Mouse (Mus musculus) kidney, adult 9 months (tissue): ENCODE results near the gene Bcl7a.
A peak's percentile ranks its signal among the peaks of the same experiment; 100 is the strongest.

Source experiments
- DNase-seq: peaks from one replicate; pipeline ENCODE4 v3.0.0; 2022

Bcl7a gene

DNA sequence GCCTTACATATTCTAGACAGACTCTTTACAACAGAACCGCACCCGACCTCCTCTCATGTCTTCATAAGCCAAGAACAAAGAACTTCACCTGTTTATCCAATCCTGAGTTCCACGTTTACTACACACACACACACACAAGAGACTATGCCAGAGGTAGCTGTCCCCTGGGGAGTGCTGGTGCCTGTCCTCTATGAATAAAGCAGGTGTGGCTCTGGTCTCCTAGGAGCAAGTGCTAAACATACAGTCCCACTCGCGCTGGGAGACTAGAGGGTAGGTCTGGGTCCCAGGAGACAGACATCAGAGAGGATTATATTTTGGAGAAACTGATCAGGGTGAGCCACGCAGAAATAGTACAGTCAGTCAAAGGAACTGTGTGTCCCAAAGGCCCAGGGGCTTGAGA lies 10.1 kb upstream of the Bcl7a start:
- DNase-seq, result no peak

DNA sequence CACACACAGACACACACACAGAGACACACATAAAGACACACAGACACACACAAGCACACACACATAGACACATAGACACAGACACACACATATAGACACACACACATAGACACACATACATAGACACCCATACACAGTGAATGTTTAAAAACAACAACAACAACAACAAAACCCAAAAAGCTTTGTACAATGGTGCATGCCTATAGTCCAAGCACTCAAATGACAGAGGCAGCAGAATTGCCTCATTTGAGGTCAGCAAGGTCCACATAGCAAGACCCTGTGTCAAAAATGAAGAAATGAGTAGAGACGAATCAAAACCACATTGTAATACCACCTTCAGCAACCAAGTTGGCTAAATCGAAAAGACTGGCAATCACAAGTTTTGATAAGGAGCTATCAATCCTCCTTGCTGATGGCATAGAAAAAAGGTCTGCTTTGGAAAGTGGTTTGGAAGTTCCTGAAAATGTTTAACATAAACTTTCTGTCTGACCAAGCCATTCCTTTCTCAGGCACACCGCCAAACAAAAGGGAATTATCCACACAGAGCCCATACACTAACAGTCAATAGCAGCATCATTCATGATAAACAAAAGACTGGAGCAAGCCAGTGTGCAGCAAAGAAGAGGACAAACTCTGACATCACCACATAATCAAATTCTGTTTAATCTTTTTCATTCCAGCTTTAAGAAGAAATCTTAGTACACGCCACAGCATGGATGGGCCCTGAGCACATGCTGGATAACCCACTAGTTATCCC lies 7.3 kb upstream of the Bcl7a start:
- no peak for DNase-seq

DNA sequence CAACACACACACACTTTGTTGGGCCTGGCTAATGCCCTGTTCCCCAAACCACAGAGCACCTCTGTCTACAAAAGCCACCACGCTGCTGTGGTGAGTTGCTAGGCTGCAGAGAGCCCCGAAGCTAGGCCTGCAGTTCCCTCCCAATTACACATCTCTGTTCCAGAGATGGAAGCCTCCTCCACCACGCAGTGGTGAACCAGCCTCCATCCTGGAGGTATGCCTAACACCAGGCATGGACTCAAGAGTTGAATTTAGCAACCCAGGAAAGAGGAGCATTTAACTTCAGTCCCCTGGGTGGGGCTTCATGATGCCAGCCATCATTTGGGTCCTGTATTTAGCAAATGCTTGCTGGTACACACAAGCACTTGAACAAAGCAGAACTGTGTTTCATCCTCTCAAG lies 5.2 kb upstream of the Bcl7a start:
- no peak for DNase-seq

DNA sequence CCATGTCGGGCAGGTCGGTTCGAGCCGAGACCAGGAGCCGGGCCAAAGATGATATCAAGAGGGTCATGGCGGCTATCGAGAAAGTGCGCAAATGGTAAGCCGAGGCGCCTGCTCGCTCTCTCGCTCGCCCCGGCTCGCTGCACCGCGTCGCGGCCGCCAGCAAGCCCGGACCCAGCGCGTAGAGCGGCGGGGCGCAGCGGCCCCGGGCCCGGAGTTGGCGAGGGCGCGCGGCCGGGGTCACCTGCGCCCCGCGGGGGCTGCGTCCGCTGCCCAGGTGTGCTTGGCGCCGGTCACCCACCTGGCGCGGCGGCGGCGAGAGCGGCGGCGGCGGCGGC lies 961 bp downstream of the Bcl7a start:
- no peak for DNase-seq

DNA sequence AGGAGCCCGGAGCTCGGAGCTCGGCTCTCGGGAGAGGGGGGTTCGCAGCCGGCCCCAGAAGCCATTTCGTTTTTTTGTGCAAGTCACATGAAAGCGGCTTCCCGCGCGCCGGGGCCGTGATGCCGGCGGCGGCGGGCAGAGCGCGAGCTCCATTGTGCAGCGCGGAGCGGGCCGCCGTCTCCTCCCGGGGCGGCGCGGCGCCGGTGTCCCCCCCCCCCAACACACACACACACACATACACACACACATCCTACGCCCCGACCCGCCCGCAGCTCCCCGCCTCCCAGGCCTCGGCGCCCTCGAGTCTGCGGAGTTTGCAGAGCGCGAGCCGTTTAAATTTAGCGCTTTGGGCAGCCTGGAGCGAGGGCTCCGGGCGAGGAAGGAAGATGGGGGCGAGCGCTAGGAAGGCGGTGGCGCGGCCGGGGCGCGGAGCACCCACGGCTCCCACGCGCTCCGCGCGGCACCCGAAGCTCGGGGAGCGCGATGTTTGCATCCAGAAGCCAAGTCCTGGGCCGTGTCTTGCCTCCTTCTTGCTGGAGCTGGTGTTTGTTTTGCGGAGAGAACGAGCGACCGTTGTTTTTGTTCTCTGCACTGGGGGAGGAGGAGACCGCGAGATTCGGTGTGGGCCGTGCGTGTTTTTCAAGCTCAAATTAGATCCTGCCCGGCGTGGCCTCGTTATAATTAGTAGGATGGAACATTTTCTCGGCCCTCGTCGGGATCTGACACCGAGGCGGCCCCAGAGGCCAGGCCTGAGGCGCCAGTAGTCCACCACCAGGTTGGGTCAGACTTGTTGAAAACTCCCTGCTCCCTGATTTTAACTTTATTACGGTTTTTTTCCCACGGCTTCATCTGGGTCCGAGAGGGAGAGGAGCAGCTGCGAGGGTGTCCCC lies 1.6 kb downstream of the Bcl7a start:
- peak; percentile 60 for DNase-seq

DNA sequence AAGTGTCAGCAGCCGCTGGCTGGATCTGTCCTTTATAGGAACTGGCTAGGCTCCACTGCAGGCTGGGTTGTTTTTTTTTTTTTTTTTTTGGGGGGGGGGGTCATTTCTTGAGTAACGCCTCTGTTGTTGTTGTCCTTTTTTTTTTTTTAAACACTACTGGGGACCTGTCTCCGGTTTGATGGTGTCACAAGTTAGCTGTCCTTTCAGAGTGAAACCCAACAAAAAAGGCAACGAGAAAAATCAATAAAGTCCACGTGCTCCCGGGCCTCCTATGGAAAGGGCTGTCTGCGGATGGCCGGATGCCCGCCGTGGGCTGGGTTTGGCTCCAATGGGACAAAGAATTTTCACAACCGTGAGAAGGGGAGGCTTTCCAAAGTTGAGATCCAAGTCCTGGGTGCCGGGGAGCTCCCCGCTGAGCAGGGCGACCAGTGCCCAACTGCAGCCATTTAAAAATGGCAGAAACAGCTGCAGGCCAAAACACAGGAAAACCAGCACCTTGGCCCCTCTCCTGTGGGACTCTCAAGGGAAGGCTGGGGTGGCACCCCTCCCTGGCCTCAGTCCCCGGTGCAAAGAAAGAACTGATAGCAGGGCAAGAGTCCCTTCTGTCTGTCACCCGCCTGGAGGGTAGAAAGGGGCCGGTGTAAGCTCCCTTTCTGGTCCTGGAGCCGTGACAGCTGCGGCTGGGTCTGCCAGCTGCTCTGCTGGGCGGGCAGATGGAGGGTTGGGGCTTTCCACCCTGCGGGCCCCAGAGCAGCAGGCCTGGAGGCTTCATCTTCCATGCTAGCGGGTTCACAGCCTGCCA lies 2.4 kb downstream of the Bcl7a start:
- DNase-seq, result peak; percentile 90

DNA sequence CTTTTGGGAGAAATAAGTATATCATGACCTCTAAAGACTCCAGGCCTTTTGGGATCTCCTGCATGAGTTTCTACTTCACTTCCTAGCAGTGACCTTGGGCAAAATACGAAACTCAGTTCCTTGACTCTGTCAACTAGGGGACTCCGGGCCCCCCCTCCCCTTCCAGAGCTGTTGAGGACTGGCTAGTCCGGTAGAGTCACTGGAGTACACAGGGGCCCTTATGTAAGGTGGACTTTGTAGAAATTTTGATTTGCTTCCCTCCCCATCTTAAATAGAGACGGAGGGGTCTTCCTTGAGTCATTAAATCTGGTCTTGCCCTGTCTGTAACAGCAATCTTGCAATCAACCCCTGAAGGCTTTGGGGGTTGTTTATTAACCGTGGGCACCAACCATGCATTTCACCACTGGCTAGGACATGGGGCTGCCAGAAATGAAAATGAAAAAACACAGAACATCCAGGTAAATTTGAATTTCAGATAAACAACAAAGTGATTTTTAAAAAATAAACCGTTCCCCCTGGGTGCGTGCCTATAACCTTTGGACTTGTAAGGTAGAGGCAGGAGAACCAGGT lies 3.2 kb downstream of the Bcl7a start:
- DNase-seq, result peak; percentile 93

DNA sequence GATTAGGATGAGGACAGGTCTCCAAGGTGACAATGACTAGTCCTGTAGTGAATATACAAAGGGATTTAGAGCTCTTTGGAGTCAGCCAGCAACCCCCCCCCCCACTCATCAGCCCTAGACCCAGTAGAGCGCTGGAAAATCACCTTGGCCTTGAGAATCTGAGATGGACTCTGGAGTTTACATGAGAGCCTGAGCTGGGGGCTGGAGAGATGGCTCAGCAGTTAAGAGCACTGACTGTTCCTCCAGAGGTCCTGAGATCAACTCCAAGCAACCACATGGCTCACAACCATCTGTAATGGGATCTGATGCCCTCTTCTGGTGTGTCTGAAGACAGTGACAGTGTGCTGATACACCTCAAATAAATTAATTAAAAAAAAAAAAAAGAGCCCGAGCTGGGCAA lies 4.4 kb downstream of the Bcl7a start:
- peak; percentile 58 for DNase-seq

DNA sequence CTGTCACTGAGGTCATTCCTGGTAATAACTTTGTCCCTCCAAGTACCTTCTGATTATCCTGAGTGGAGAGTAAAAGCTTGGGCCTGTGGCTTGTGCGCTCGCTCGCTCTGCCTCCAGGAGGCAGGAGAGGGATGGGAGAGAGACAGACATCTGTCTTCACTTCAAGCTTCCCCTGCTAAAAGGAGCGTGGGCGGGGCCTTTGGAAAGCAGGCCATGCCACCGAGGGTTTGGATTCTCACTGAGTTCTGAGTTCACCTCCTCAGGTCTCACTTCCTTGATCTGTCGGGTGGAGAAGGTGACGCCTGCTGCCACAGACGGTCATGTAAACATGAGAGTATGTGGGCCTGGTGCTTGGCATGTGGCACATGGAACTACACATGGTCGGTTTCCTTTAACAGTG lies 6.8 kb downstream of the Bcl7a start:
- DNase-seq, result peak; percentile 66

DNA sequence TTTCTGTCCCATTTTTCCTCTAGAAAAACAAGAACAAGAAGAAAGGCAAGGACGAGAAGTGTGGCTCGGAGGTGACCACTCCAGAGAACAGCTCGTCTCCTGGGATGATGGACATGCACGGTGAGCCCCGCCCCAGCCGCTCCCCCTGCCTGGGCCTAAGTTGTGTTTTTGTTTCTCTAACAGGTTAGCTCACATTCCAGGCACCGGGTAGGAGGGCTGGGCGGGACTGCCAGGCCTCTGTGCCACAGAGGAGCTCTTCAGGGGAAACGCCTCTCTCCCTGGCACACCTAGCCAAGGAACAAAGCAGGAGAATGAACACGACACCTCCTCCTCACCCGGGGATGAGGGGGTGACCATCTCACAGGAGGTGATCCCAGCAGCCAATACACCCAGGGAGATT lies 12.3 kb downstream of the Bcl7a start:
- DNase-seq, result peak; percentile 87

DNA sequence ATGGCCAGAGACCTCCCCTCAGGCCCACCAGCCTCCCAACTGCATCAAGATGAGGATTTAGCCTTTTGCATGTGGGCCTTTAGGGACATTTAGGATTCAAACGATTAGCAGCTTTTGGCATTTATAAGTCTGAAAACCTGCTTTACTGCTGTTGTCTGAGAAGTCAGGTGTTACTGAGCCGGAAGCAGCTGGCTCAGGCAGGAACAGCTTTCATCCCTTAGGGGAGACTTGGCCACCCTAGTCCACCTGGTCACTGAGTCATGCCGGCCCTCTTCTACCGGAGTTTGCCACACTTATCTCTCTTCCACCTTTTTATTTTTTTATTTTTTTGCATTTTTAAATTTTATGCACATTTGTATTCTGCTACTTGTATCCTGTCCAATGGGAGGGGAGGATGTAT lies 13.6 kb downstream of the Bcl7a start:
- DNase-seq, result peak; percentile 45

DNA sequence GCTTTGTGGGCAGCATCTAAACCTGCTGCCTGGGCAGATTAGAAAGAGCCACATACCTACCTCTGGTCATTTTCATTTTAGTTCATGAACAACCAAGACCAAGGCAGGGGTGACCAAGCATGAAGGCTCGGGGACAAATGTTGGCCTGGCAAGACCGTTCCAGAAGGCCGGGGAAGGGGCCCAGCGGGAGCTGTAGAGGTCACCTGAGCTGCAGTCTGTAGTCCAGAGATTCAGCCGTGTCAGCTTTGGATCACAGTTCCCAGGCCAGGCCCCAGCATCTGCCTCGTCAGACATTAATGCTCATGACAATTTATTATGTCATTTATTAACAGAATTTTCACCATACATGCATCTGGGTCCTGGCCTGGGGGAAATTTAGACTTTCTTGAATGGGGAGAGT lies 15.8 kb downstream of the Bcl7a start:
- peak; percentile 96 for DNase-seq

DNA sequence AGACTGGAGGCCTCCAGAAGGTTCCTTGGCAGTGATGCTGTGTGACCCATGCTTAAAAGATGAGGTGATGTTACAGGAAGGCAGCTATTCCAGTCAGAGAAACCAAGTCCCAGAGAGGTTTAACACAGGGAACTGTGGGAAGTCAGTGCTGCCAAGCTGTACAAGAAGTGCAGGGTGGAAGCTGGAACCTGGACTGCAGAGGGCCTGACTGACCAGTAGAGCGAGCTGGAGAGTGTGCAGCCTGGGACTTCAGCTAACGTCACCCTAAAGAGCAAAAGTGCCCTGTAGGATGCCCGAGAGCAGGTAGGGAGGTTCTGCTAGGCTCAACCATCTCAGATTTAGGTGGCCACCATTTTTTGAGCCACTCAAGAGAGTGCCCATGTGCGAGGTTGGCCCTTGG lies 19.3 kb downstream of the Bcl7a start:
- no peak for DNase-seq

DNA sequence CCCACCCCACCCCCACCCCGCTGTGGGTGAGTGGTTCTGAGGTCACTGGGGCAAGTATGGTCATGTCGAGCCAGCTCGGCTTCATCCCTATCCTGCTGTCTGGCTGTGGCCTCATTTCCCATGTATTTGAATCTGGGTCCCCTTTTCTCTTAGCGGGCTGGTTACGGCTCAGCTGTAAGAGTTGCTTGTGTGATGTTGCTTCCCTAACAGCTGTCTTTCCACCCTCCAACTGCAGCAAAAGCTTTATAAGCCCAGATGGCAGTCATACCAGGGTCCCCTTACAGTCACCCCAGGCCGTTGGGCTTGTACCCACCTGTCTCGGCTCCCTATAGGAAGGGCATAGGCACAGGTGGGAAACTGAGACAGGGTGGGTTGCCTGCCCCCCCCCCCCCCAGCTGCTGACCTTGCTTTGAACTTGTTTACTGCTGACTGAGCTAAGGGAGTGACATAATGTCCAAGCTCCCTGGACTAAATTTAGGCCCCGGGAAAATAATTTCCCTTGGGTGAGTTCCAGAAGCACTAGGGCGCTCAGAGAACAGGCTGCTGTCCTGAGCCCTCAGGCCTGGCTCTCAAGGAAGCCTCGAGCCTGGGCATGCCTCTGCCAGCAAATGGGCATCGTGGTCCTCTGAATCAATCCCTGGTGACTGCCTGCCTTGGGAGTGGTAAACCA lies 20.8 kb downstream of the Bcl7a start:
- peak; percentile 91 for DNase-seq

DNA sequence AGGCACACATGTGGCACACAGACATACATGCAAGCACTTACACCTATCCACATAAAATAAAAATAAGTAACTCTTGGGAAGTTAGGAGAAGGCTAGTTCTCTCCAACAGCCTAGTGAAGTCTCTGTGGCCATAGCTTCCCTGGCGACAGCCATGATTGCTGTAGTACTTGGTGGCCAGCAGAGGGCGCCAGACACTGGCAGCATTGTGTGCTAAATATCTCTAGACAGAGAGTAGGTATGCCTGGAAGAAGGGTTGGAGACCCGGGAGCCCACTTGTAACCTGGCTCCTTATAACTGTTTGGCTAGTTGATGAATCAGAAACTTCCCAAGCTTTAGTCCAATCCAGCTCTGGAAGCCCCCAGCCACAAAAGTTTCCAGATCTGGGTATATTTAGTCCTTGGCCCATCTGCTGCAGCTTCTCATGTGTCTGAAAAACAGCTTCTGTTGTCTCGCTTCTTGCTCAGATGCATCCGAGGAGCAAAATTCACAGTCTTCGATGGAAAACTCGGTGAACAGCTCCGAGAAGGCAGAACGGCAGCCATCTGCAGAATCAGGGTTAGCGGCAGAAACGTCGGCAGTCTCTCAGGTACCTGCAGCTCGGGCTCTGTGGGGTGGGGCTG lies 25.3 kb downstream of the Bcl7a start:
- DNase-seq, result no peak

DNA sequence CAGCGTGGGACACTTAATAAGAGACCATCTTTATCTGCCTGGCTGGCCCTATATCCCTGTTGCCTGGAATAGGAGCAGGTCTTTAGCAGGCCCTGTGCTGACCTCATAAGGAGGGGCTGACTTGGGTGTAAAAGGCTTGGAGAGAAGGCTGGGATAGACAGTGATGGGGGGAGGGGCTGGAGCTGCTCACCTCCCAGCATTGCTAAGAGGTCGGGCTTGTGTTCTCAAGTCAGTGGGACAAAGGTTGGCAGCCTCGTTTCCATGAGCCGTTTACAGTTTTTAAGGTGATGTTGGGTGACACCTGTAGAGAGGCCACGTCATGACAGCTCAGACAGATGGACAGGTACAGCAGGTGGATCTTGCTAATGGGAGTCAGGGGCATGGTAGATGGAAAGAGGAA lies 26.4 kb downstream of the Bcl7a start:
- peak; percentile 60 for DNase-seq

DNA sequence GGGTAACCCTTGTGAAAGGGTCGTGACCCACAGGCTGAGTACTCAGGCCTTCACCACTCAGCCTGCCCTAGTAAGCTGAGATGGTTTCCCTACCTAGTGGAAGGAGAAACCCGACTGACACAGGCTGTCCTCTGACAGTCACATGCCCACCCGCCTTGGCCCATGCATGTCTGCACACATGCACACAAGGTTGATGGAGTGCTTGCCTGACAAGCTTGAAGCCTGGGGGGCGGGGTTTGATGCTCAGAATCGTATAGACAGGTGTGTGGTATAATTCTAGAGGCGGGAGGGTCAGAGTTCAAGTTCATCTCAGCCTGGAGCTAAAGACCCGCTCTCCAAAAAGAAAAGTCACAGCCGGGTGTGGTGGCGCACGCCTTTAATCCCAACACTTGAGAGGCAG lies 31.6 kb downstream of the Bcl7a start:
- no peak for DNase-seq

DNA sequence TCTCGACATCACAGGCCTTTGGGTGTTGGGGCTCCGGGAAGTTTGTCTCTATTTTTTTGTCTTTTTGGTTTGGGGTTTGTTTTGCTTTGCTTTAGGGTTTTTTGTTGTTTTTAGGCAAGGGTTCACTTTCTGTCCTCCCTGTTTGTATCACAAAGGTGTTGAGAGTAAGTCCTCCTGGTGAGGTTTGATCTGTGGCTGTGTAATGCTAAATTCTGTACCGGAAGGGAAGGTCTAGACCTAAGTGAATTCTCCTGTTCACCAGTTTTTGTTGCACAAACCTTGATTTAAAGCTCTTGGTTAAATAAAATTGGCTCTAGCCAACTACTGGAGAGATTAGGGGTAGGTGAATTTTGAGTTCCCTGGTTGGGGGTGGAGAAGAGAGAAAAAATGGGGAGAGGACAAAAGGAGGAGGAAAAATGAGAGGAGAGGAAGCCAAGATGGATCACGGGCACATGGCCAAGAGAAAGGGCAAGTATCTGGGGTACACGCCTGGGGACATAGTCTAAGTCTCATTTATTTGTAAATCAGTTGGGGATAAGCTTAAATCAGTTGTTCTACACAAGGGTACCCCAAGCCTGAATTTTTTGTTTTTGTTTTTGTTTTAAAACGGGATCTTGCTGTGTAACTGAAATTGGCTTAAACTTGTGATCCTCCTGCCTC lies 32.3 kb downstream of the Bcl7a start:
- no peak for DNase-seq

DNA sequence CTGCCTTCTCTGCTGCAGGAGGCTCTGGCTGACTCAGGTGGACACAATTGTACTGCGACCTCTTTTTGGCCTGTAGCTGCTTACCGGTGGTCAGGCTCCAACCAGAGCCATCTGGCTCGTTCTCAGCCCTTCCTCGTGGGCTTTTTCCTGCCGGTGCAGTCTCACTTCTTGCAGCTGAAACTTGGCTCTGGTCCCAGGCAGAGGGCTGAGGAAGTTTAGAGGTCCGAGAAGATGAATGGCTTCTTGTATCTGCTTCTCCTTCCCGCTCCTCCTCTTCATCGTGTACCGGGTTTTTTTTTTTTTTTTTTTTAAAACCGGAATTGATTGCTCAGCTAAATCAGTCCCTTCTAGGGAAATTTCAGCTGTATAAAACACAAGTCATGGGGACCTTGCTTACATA lies 32.9 kb downstream of the Bcl7a start:
- peak; percentile 87 for DNase-seq

DNA sequence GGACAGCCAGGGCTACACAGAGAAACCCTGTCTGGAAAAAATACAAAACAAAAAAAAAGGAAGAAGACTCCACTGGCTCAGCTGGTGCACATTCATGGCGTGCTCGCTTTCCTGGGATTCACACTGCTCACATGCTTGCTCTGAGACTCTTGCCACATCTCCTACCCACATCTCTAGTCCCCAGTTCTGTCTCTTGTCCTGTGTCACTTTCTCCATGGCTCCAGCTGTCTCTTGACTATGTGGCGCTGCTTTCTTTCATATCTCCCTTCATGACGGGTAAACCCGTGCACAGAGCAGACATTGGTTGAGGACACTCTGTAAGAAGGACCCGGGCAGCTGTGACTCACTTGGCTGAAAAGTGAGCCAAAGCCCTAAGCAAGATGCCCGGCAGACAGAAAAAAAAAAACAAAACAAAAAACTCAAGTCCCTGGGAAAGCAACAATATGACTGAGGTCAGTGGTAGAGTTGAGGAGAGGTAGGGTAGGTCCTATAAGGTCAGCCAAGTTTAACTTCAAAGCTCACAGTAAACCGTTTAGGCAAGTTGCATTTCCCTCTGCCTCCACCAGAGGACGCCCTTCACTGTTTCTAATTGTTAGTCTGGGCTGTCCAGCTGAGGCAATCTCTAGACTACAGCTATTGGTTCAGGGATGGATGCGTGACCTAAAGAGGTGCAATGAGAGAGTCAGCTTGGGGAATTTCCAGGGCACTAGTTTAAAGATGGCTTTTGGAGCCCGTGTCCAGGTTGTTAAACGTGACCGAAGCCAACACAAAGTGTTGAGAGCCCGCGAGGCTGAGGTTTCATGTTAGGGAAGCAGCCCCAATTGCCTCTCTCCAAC lies 33.7 kb downstream of the Bcl7a start:
- DNase-seq, result peak; percentile 87

DNA sequence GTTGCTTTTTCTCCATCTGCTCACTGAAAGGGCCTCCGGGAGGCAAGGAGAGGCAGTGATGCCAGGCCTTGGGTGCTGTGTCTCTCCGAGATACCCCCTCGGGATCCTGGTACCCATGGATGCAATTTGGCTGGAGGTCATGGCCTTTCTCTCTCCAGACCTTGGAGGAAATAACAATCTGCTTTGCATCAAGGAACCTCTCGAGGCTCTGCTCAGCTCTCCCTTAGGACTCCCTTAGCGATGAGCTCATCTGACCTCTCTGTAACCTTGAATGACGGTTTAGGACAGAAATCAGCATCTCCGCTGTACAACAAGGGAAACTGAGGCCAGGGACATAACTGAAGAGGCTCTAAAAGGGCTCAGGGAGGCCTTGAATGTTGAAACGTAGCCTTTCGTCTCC lies 35.1 kb downstream of the Bcl7a start:
- no peak for DNase-seq
